Comparison of ENCODE assay signal across 16 mouse cellular contexts in genomic region chr13:23743215-23743614, GRCm38 (mm10). TPM values are rescaled to one million over a fixed set of nuclear protein-coding genes. Genes with fewer than 3 reads are reported as not detected.
DNase-seq lines count a peak whose midpoint lies in the region; ATAC-seq and TF ChIP-seq lines count a peak whose summit lies in the region.
"Had no signal": no experiment of that assay in that cellular context is flagged by ENCODE, and none has a peak within 500 bp of the region (broad histone marks: within the 10 kb centered on the region; RNA-seq: fewer than 3 reads in every experiment).

No protein-coding gene starts in this region.

- no peaks in the 10 kb centered on the region for H3K27me3 ChIP-seq in heart, embryonic 11.5 days (ENCODE audit: control insufficient read depth, insufficient read depth, low read length)
- no peaks in the 10 kb centered on the region for H3K27me3 ChIP-seq in ES-Bruce4 (ENCODE audit: control insufficient read depth, insufficient read depth, low read length, poor library complexity, severe bottlenecking)
- H3K27me3 ChIP-seq in limb, embryonic 11.5 days (ENCODE audit: control insufficient read depth, insufficient read depth, low read length): no peaks in the 10 kb centered on the region
- H3K27me3 ChIP-seq: intestine, embryonic 15.5 days; neural tube, embryonic 15.5 days had no signal

- TF ChIP-seq EP300 in ES-Bruce4 (IDR thresholded peaks at IDR 0.05; ENCODE audit: insufficient read depth, low read depth, low read length): no peak

- no peak for TF ChIP-seq CTCF in ES-Bruce4 (IDR thresholded peaks at IDR 0.05; ENCODE audit: low read depth, low read length)

- 0 out of 2 replicates have a peak overlapping the region, but pooled peaks have one; percentile 22 for H3K27ac ChIP-seq in heart, embryonic 11.5 days (ENCODE audit: low read depth, low read length)
- peak overlapping the region; percentile 80 for H3K27ac ChIP-seq in ES-Bruce4 (ENCODE audit: insufficient read depth, low read length)
- H3K27ac ChIP-seq in limb, embryonic 11.5 days (replicated peaks; ENCODE audit: low read depth, low read length): no peak overlapping the region
- H3K27ac ChIP-seq: intestine, embryonic 15.5 days; neural tube, embryonic 15.5 days had no signal

- no peak for ATAC-seq in heart, embryonic 11.5 days (replicated peaks; ENCODE audit: insufficient number of reproducible peaks, low FRiP score, low TSS enrichment)
- ATAC-seq in limb, embryonic 11.5 days (ENCODE audit: insufficient number of reproducible peaks, low FRiP score, low TSS enrichment, low read depth): no peak
- ATAC-seq: intestine, embryonic 15.5 days had no signal

- H3K9me3 ChIP-seq in heart, embryonic 11.5 days (replicated peaks; ENCODE audit: control insufficient read depth, low read length): no peaks in the 10 kb centered on the region
- no peaks in the 10 kb centered on the region for H3K9me3 ChIP-seq in ES-Bruce4 (replicated peaks; ENCODE audit: control insufficient read depth, insufficient read depth, low read length, poor library complexity, severe bottlenecking)
- H3K9me3 ChIP-seq in limb, embryonic 11.5 days (ENCODE audit: control insufficient read depth, low read length): no peaks in the 10 kb centered on the region
- H3K9me3 ChIP-seq: intestine, embryonic 15.5 days; neural tube, embryonic 15.5 days had no signal

- DNase-seq in heart, adult 18-20 months: no peak
- DNase-seq in 3134 (ENCODE audit: extremely low read depth, insufficient read length, low spot score): peak; percentile 41
- peak; percentile 21 for DNase-seq in limb, embryonic 11.5 days (ENCODE audit: low spot score)
- no peak for DNase-seq in cerebellum, adult 11-12 months
- no peak for DNase-seq in urinary bladder, postnatal 36 days (ENCODE audit: low spot score in 2 of 2)
- DNase-seq: cerebellum, adult 8-10 months; heart, adult 11 months; heart, postnatal 4 days; kidney, postnatal 10 days; layer of hippocampus, postnatal 36 days had no signal

- peak overlapping the region; percentile 10 for H3K4me2 ChIP-seq in heart, embryonic 11.5 days
- no peak overlapping the region for H3K4me2 ChIP-seq in limb, embryonic 11.5 days (ENCODE audit: low read depth, severe bottlenecking)
- H3K4me2 ChIP-seq: neural tube, embryonic 15.5 days had no signal

- H3K4me1 ChIP-seq in heart, embryonic 11.5 days (ENCODE audit: control insufficient read depth, insufficient read depth, low read length): peaks cover 9% of the 10 kb centered on the region
- H3K4me1 ChIP-seq in ES-Bruce4 (ENCODE audit: control insufficient read depth, insufficient read depth, low read length): no peaks in the 10 kb centered on the region
- H3K4me1 ChIP-seq in limb, embryonic 11.5 days (ENCODE audit: control insufficient read depth, insufficient read depth, low read length): no peaks in the 10 kb centered on the region

- no peak overlapping the region for H3K4me3 ChIP-seq in heart, embryonic 11.5 days (ENCODE audit: low read depth, low read length)
- no peak overlapping the region for H3K4me3 ChIP-seq in ES-Bruce4 (ENCODE audit: low read depth, low read length)
- H3K4me3 ChIP-seq in limb, embryonic 11.5 days (ENCODE audit: low read depth, low read length): no peak overlapping the region
- H3K4me3 ChIP-seq: intestine, embryonic 15.5 days; neural tube, embryonic 15.5 days had no signal

- WGBS in heart, embryonic 11.5 days (ENCODE audit: insufficient replicate concordance): 80% methylated on average over 5 of the region's 5 CpGs
- 84% methylated on average over 5 of the region's 5 CpGs for WGBS in limb, embryonic 11.5 days

- no peak overlapping the region for H3K9ac ChIP-seq in heart, embryonic 11.5 days (ENCODE audit: low read depth, low read length)
- H3K9ac ChIP-seq in ES-Bruce4 (ENCODE audit: low read depth, poor library complexity, severe bottlenecking): 0 out of 2 replicates have a peak overlapping the region, but pooled peaks have one; percentile 36
- H3K9ac ChIP-seq in limb, embryonic 11.5 days (ENCODE audit: low read length): no peak overlapping the region
- H3K9ac ChIP-seq: neural tube, embryonic 15.5 days had no signal

- TF ChIP-seq POLR2A in ES-Bruce4 (IDR thresholded peaks at IDR 0.05; ENCODE audit: insufficient read depth, low read length): no peak

- H3K36me3 ChIP-seq in heart, embryonic 11.5 days (ENCODE audit: control insufficient read depth, insufficient read depth, low read length): no peaks in the 10 kb centered on the region
- no peaks in the 10 kb centered on the region for H3K36me3 ChIP-seq in ES-Bruce4 (ENCODE audit: control insufficient read depth, insufficient read depth, low read length, poor library complexity, severe bottlenecking)
- H3K36me3 ChIP-seq in limb, embryonic 11.5 days (ENCODE audit: control insufficient read depth, insufficient read depth, low read length): no peaks in the 10 kb centered on the region
- H3K36me3 ChIP-seq: intestine, embryonic 15.5 days; neural tube, embryonic 15.5 days had no signal

RNA-seq across cellular contexts. Expression of gene Hist1h3c, which starts 2.2 kb away (rescaled TPM):
- polyA plus RNA-seq in heart, embryonic 11.5 days (2014; fragmentation: Nextera tagmentation; extraction: Ambion mirVana): 4.1 and 4.5 TPM in 2 replicates
- 1 to 10 TPM; 2.5 to 3.4 TPM for total RNA-seq in heart, adult 18-20 months (2021)
- 3.6 and 8.6 TPM in 2 replicates for polyA plus RNA-seq in ES-Bruce4 (2011; ENCODE audit: insufficient read depth, insufficient read length, low read depth, missing spikeins)
- polyA plus RNA-seq in limb, embryonic 11.5 days (2014; fragmentation: Nextera tagmentation; extraction: Ambion mirVana): 13.3 and 14.0 TPM in 2 replicates
- total RNA-seq: monocyte, adult 5-6 weeks had no signal
- polyA plus RNA-seq: macrophage had no signal

RNA-seq across cellular contexts. Expression of gene Hist1h2bb, which starts 3.3 kb away (rescaled TPM):
- 1.2 and 2.7 TPM in 2 replicates for polyA plus RNA-seq in heart, embryonic 11.5 days (2014; fragmentation: Nextera tagmentation; extraction: Ambion mirVana)
- total RNA-seq in heart, adult 18-20 months (2021): 1 to 10 TPM; 7.4 to 8.1 TPM
- 9.8 and 11.5 TPM in 2 replicates for polyA plus RNA-seq in ES-Bruce4 (2011; ENCODE audit: insufficient read depth, insufficient read length, low read depth, missing spikeins)
- polyA plus RNA-seq in limb, embryonic 11.5 days (2014; fragmentation: Nextera tagmentation; extraction: Ambion mirVana): 1.7 and 3.4 TPM in 2 replicates
- polyA plus RNA-seq: macrophage; neural tube, embryonic 15.5 days had no signal

RNA-seq across cellular contexts. Expression of gene Hist1h1c, which starts 4.6 kb away (rescaled TPM):
- 24.6 TPM in 2 replicates for polyA plus RNA-seq in heart, embryonic 11.5 days (2014; fragmentation: Nextera tagmentation; extraction: Ambion mirVana)
- 100 to 1,000 TPM; 162 to 175 TPM for total RNA-seq in heart, adult 18-20 months (2021)
- 10.8 and 13.3 TPM in 2 replicates for polyA plus RNA-seq in ES-Bruce4 (2011; ENCODE audit: insufficient read depth, insufficient read length, low read depth, missing spikeins)
- 15.4 and 16.6 TPM in 2 replicates for polyA plus RNA-seq in limb, embryonic 11.5 days (2014; fragmentation: Nextera tagmentation; extraction: Ambion mirVana)

RNA-seq across cellular contexts. Expression of gene Hist1h2ab, which starts 7.7 kb away (rescaled TPM):
- 16.7 and 18.1 TPM in 2 replicates for polyA plus RNA-seq in heart, embryonic 11.5 days (2014; fragmentation: Nextera tagmentation; extraction: Ambion mirVana)
- 1 to 10 TPM; 5.8 to 6.8 TPM for total RNA-seq in heart, adult 18-20 months (2021)
- polyA plus RNA-seq in ES-Bruce4 (2011; ENCODE audit: insufficient read depth, insufficient read length, low read depth, missing spikeins): 11.9 and 17.9 TPM in 2 replicates
- polyA plus RNA-seq in limb, embryonic 11.5 days (2014; fragmentation: Nextera tagmentation; extraction: Ambion mirVana): 63.8 and 65.5 TPM in 2 replicates
- total RNA-seq: monocyte, adult 5-6 weeks had no signal
- polyA plus RNA-seq: macrophage had no signal

RNA-seq across cellular contexts. Expression of gene Hist1h3b, which starts 8.9 kb away (rescaled TPM):
- polyA plus RNA-seq in heart, embryonic 11.5 days (2014; fragmentation: Nextera tagmentation; extraction: Ambion mirVana): 2.7 and 3.7 TPM in 2 replicates
- 10 to 100 TPM in 1 of 2 experiments, 1 to 10 TPM in 1; 8.3 to 10.5 TPM for total RNA-seq in heart, adult 18-20 months (2021)
- polyA plus RNA-seq in ES-Bruce4 (2011; ENCODE audit: insufficient read depth, insufficient read length, low read depth, missing spikeins): 5.0 and 9.4 TPM in 2 replicates
- 7.5 and 12.0 TPM in 2 replicates for polyA plus RNA-seq in limb, embryonic 11.5 days (2014; fragmentation: Nextera tagmentation; extraction: Ambion mirVana)
- total RNA-seq: monocyte, adult 5-6 weeks had no signal
- polyA plus RNA-seq: macrophage had no signal

Comparison
In these comparisons a context has a peak if more than half of its experiments do, and no peak if none do; other contexts are left out.
1. DNase-seq: peak in 3134 (single experiment) and limb, embryonic 11.5 days (single experiment); none in heart, adult 18-20 months (0 of 2), cerebellum, adult 11-12 months (single experiment) and urinary bladder, postnatal 36 days (0 of 2).